18 mouse cellular contexts compared by ENCODE assay signal in genomic region chr14:77248946-77249345, GRCm38 (mm10).
DNase-seq lines count a peak whose midpoint lies in the region; ATAC-seq lines count a peak whose summit lies in the region.
"Had no signal": no experiment of that assay in that cellular context is flagged by ENCODE, and none has a peak within 500 bp of the region (broad histone marks: within the 10 kb centered on the region; RNA-seq: fewer than 3 reads in every experiment).

No protein-coding gene starts in this region.

- no peaks in the 10 kb centered on the region for H3K27me3 ChIP-seq in hindbrain, embryonic 15.5 days
- H3K27me3 ChIP-seq in hindbrain, embryonic 12.5 days: no peaks in the 10 kb centered on the region
- no peaks in the 10 kb centered on the region for H3K27me3 ChIP-seq in embryonic facial prominence, embryonic 14.5 days (replicated peaks; ENCODE audit: control insufficient read depth, insufficient read depth, low read length)
- H3K27me3 ChIP-seq: hindbrain, embryonic 13.5 days; kidney, embryonic 15.5 days; neural tube, embryonic 15.5 days; stomach, embryonic 15.5 days had no signal

- H3K36me3 ChIP-seq in hindbrain, embryonic 15.5 days: no peaks in the 10 kb centered on the region
- no peaks in the 10 kb centered on the region for H3K36me3 ChIP-seq in hindbrain, embryonic 12.5 days
- no peaks in the 10 kb centered on the region for H3K36me3 ChIP-seq in embryonic facial prominence, embryonic 14.5 days (ENCODE audit: control insufficient read depth, insufficient read depth, low read length)
- H3K36me3 ChIP-seq: hindbrain, embryonic 13.5 days; kidney, embryonic 15.5 days; neural tube, embryonic 15.5 days; stomach, embryonic 15.5 days had no signal

- ATAC-seq in hindbrain, embryonic 15.5 days (ENCODE audit: low FRiP score, low read depth): 0 out of 2 replicates have a peak, but pooled peaks have one; percentile 11
- ATAC-seq in hindbrain, embryonic 12.5 days (ENCODE audit: low FRiP score): no peak
- ATAC-seq in embryonic facial prominence, embryonic 14.5 days (ENCODE audit: low read depth): peak; percentile 80
- ATAC-seq: intestine, postnatal 0 days; midbrain, embryonic 16.5 days had no signal

- H3K9me3 ChIP-seq in hindbrain, embryonic 15.5 days: no peaks in the 10 kb centered on the region
- 0 out of 2 replicates have a peak, but pooled peaks cover 5% of the 10 kb centered on the region for H3K9me3 ChIP-seq in hindbrain, embryonic 12.5 days (replicated peaks)
- H3K9me3 ChIP-seq in embryonic facial prominence, embryonic 14.5 days (ENCODE audit: control insufficient read depth, low read length): peaks cover 6% of the 10 kb centered on the region; the same call in 1 of the 2 replicates
- H3K9me3 ChIP-seq: hindbrain, embryonic 13.5 days; kidney, embryonic 15.5 days; neural tube, embryonic 15.5 days; stomach, embryonic 15.5 days had no signal

- H3K9ac ChIP-seq in hindbrain, embryonic 15.5 days: no peak overlapping the region
- H3K9ac ChIP-seq in hindbrain, embryonic 12.5 days: no peak overlapping the region
- no peak overlapping the region for H3K9ac ChIP-seq in embryonic facial prominence, embryonic 14.5 days (ENCODE audit: low read depth, low read length)
- H3K9ac ChIP-seq: hindbrain, embryonic 13.5 days; kidney, embryonic 15.5 days; neural tube, embryonic 15.5 days; stomach, embryonic 15.5 days had no signal

- 88% methylated on average over 7 of the region's 7 CpGs for WGBS in hindbrain, embryonic 15.5 days
- 77% methylated on average over 7 of the region's 7 CpGs for WGBS in hindbrain, embryonic 12.5 days
- whole genome bisulfite sequencing in embryonic facial prominence, embryonic 14.5 days: 44% methylated on average over 7 of the region's 7 CpGs

- H3K4me1 ChIP-seq in hindbrain, embryonic 15.5 days (replicated peaks): peaks cover 5% of the 10 kb centered on the region; the same call in 1 of the 2 replicates
- H3K4me1 ChIP-seq in hindbrain, embryonic 12.5 days: 0 out of 2 replicates have a peak, but pooled peaks cover 2% of the 10 kb centered on the region
- peaks cover 10% of the 10 kb centered on the region for H3K4me1 ChIP-seq in embryonic facial prominence, embryonic 14.5 days (ENCODE audit: control insufficient read depth, insufficient read depth, low read length)
- H3K4me1 ChIP-seq: hindbrain, embryonic 13.5 days; stomach, embryonic 15.5 days had no signal

- no peak overlapping the region for H3K4me3 ChIP-seq in hindbrain, embryonic 15.5 days
- no peak overlapping the region for H3K4me3 ChIP-seq in hindbrain, embryonic 12.5 days
- H3K4me3 ChIP-seq in embryonic facial prominence, embryonic 14.5 days (ENCODE audit: low read depth, low read length): no peak overlapping the region
- H3K4me3 ChIP-seq: hindbrain, embryonic 13.5 days; kidney, embryonic 15.5 days; neural tube, embryonic 15.5 days; stomach, embryonic 15.5 days had no signal

- no peak overlapping the region for H3K4me2 ChIP-seq in hindbrain, embryonic 15.5 days
- no peak overlapping the region for H3K4me2 ChIP-seq in hindbrain, embryonic 12.5 days (replicated peaks)
- H3K4me2 ChIP-seq in embryonic facial prominence, embryonic 14.5 days (ENCODE audit: low read depth, low read length): no peak overlapping the region; the same call in 1 of the 2 replicates
- H3K4me2 ChIP-seq: hindbrain, embryonic 13.5 days; kidney, embryonic 15.5 days; neural tube, embryonic 15.5 days; stomach, embryonic 15.5 days had no signal

- H3K27ac ChIP-seq in hindbrain, embryonic 15.5 days (replicated peaks): no peak overlapping the region
- H3K27ac ChIP-seq in hindbrain, embryonic 12.5 days: no peak overlapping the region
- H3K27ac ChIP-seq in embryonic facial prominence, embryonic 14.5 days (replicated peaks; ENCODE audit: low read depth, low read length): no peak overlapping the region
- H3K27ac ChIP-seq: hindbrain, embryonic 13.5 days; kidney, embryonic 15.5 days; neural tube, embryonic 15.5 days; stomach, embryonic 15.5 days had no signal

- peak; percentile 23 for DNase-seq in embryo, embryonic 10.5 days (ENCODE audit: low spot score)
- peak; percentile 62 for DNase-seq in embryonic facial prominence, embryonic 14.5 days (ENCODE audit: low spot score)
- DNase-seq in mesoderm, embryonic 11.5 days (ENCODE audit: low read depth, low spot score): peak; percentile 36
- DNase-seq in heart, adult 18-20 months: no peak
- no peak for DNase-seq in thymus, postnatal 10 days (ENCODE audit: low spot score in 2 of 2)
- DNase-seq: adrenal gland, adult 2 months; cerebellum, postnatal 10 days; gastrocnemius, postnatal 25 days; liver; lung, postnatal 10 days had no signal

Comparison
In these comparisons a context has a peak if more than half of its experiments do, and no peak if none do; other contexts are left out.
1. DNase-seq: peak in embryo, embryonic 10.5 days (single experiment), embryonic facial prominence, embryonic 14.5 days (single experiment) and mesoderm, embryonic 11.5 days (single experiment); none in heart, adult 18-20 months (0 of 2) and thymus, postnatal 10 days (0 of 2).